Mouse (Mus musculus): ENCODE data around the gene Itgb3bp.
A peak's percentile ranks its signal among the peaks of the same experiment; 100 is the strongest.

Itgb3bp gene

DNA sequence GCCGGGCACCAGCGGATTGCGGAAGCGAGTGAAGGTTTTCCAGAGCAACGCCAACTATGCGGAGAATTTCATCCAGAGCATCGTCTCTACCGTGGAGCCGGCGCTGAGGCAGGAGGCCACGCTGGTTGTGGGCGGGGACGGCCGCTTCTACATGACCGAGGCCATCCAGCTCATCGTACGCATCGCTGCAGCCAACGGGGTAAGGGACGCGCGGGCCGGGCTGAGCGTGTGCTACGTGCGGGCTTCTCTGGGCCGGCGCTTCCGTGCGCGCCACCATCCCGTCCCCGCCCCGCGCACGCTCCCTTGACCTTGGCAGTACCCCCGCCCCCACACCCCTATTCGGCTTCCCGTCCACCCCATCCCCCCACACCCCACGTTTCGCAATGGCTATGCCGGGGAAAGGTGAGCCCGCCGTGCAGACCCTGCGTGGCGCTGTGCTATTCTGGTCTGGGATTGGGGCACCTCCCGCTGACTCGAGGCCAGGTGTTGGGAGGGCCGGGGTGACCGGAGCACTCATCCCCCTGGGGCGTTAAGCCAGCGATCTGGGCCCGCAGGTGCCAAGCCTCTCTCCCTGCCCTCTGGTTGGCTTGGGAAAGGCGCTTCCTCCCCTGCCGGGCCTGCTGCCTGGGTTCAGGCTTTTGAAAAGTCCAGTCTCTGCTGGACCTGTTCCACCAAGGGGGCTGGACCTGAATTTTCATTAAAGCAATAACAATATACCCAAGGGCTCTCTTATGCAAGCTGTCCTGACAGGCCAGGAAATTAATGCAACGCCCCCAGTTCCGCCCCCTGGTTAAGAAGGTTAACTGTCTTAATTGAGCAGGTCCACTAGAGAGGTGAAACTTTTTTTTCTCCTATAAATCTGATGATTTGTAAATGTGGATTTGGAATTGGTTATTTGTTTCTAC lies at the start of gene Itgb3bp:
Itgb3bp (minus strand) TSS at position 201 of the 905 bp plus-strand sequence.
- peak; percentile 83 for DNase-seq

- no peak for DNase-seq
These were observed 49.7 kb upstream of the Itgb3bp start for GRCm38 (mm10) chr4:99979326-99979725.

GRCm38 (mm10) chr4:99974375-99974774 lies 44.8 kb upstream of the Itgb3bp start:
- DNase-seq: no peak

DNA sequence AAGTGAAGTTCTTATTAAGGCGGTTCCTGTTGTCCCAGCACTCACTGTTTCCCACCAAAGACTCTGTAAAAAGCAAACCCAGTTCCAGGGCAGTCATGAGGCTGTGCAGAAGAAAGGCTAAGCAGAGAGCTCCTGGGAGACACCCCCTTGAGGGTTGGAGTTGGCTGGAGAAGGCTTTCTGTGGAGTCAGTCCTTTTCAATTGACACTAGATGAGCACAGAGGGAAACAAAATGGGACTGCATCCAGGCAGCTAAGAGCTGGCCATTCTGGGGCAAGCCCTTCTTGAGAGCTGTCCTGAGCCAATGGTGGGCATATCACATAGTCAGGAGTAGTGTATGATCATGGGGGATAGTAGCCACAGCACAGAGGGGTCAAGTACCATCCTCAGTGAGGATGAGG lies 44.3 kb upstream of the Itgb3bp start:
- no peak for DNase-seq

DNA sequence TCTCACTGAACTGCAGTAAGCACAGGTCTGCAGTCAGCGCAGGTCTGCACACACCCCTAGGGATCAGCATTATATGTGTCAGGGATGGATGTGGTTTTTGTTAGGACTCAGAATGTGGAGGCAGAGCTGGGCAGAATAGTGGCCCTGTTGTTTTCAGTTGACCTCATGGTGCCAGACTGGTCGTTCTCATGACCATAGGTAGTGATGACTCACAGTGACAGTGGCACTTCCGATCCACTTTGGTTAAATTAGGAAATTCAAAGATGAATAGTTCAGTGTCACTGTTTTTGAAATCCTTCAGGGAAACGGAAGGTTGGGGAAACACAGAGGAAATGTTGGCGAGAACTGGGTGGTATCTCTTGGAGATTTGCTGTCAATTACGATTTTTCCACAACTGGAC lies 43.3 kb upstream of the Itgb3bp start:
- no peak for DNase-seq

DNA sequence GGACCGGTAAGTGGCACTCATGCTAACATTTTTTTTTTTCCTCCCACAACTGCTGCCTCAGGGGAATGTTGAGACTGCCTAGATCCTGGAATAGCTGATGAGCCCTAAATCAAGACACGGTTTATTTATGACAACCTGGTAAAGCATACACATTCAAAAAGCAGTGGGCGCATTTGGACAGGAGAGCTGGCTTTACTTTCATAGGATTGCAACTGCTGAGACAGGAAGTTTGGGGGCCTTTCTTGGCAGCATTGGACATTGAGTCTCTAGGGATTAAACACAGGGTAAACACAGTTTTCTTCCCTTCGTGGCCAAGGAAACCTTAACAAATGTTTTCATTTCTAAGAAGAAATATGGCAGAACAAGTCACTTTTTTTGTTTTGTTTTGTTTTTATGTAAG lies 40.5 kb upstream of the Itgb3bp start:
- no peak for DNase-seq

DNA sequence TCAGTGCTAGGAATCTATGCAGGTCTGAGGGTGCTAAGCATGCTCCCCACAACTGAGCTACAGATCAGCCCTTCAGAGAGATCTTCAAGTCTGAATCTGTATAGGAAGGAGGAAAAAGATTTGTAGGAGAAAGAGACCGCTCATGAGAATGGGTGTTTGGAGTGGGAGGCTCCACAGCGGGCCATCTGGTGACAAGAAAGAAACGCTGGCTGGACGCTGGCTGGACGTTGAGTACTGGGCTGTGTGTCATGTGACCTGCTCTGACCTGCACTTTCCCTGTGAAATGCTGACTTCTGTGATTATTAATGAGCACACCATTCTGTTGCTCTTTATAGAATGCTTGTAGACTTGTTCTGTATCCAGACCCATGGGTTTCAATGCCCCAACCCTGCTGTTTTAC lies 39.7 kb upstream of the Itgb3bp start:
- DNase-seq: no peak

- DNase-seq: no peak
These were observed 36.9 kb upstream of the Itgb3bp start for GRCm38 (mm10) chr4:99966555-99966954.

DNA sequence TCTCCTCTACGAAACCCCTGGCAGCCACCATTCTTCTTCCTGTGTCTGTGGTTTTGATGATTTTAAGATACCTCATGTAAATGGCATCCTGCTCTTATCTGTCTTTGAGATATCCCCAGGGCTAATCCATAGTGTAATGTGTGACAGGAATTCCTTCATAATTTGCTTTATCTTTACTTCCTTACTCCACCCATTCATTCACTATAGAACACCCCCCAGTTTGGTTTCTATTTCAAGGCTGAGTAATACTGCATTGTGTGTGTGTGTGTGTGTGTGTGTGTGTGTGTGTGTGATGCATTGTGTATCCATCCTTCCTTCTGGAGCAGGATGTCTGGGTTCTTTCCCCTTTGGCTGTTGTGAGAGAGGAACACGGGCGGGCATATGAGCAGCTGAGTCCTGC lies 29.7 kb upstream of the Itgb3bp start:
- DNase-seq: no peak

GRCm38 (mm10) chr4:99958084-99958815 lies 28.6 kb upstream of the Itgb3bp start:
- DNase-seq: no peak

DNA sequence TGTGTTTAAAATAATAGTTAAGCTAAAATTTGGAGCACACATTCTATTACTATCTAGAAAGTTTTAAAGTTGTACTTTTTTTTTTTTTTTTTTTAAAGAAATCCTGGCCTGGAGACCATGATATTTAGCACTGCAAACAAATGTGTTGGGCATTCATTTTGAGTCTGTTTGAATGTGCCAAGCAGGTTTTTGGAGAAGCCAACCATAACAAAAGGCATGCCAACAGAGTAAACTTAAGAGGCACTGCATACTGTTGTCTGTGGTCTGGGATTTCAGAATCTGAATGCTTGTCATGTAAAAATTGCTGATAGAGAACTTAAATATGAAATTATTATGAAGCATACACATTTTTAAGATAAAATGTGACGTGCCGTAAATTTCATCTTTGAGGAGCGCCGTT lies 27.6 kb upstream of the Itgb3bp start:
- DNase-seq: no peak

DNA sequence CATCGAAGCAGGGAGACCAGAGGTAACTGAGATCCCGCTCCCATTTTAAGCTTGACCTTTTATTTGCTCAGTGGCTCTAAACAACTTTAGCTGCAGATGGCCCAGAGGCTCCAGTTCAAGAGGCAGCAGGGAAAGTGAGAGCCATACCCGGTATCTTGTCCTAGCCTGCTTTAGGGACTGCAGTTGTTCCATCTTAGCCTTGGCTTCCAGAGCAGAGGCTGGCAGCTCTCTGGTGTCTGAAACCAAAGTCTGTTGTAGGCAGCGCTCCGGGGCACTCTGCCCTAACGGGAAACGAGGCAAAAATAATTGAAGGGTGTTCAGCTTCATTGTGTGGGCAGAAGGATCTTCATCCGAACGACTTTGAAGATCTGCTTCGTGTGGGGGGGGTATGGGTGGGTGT lies 25.8 kb upstream of the Itgb3bp start:
- DNase-seq: no peak

DNA sequence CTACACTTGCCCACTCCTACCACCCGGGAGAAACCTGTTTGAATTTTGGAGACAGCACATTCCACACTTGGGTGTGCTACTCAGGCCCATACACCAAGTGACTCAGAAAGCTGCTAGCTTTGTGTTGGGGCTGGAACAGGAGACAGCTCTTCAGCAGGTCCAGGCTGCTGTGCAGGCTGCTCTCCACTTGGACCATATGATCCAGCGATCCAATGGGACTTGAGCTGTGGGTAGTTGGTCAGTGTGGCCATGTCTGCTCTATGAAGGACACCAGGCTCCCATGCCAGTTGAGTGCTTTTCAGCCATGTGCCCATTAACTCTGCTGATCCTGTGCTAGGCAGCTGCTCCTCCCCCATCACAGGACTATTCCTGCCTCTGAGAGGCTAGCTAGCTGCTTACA lies 24.3 kb upstream of the Itgb3bp start:
- no peak for DNase-seq

- no peak for DNase-seq
These were observed 18.3 kb upstream of the Itgb3bp start for GRCm38 (mm10) chr4:99947896-99948295.

GRCm38 (mm10) chr4:99947192-99947591 lies 17.6 kb upstream of the Itgb3bp start:
- DNase-seq: no peak

GRCm38 (mm10) chr4:99946516-99946915 lies 16.9 kb upstream of the Itgb3bp start:
- DNase-seq: no peak

DNA sequence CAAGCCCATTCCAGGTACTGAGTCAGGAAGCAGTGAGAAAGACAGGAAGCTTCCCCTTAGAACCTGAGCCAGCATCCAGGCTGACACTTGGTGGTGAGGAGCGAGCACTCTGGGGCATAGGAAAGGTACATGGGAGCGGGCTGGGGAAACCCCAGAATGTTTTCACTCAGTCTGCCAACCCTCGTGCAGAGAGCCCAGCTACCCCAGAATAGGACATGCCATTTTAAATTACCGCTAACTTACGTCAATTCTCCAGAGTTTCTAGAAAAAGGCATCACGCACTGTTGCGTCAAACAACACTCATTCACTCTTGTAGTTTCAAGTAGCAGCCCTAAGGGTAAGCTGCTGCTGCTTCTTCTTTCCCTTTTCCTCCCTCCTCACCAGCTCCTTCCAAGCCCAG lies 15.4 kb upstream of the Itgb3bp start:
- DNase-seq: no peak

DNA sequence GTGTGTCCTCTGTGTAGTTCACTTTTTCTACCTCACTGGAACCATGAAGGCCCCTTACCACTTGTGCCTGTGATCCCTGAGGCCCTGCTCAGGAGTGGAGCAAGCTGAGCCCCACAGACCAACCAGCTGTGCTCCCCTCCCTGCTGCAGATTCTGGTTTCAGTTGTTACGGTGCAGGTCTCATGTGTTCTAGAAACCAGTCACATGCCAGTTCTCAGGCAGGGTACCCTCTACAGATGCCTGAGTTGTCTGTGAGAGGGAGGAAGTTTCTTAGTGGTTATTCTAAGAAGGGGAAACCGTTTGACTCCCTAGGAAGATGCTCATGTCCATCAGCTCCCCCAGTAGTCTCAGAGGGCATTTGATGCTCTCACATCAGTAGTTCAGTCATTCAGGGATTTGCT lies 15.0 kb upstream of the Itgb3bp start:
- no peak for DNase-seq

DNA sequence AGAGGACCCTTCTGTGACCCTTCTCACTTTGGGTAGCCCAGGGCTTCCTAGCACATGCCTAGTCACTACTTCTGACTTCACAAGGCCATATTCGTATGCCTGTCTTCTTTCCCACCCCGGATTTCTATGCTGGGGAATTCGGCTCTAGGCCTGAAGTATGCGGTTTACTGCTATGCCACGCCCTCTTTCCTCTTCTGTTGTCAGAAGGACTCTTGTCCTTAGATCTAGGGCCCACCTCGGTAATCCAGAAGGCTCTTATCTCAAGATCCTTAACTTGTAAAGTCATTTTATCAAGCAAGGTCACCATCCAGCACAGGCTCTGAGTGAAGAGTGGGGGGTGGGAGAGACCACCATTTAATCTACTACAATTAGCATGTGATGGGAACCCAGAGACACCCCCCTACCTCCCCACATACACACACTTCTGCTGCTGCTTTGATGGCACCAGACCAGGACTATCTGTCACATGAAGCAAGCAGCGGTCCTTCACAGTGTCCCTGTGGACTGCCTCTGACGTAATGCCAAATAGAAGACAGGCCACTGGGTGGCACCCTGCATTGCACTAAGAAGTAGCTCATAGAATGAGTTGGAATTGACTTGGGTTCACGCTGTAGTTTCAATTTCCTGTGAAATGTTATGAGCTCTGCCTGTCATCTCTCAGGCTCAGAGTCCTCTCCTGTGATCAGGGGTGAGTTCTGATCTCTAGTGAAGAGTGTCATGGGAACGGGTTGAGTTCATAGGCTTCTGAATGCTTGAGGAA lies 12.2 kb upstream of the Itgb3bp start:
- DNase-seq: no peak

- DNase-seq: no peak
These were observed 10.3 kb upstream of the Itgb3bp start for GRCm38 (mm10) chr4:99939711-99940505.

DNA sequence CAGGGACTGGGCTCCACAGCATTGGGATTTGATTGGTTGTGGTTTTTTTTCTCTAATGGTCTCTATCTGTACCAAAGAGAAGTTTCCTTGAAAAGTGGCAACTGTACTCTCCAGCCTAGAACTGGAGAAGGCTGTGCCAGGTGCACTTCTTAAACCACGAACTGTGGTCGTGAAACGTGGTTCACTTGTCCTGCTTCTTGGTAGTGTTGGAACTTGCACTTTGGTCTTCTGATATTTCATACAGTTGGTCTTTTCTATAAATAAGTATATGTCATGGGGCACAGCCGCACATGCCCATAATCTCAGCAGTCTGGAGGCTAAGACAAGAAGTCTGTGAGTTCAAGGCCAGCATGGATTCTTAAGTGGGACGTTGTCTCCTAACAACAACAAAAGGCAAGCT lies 6.7 kb upstream of the Itgb3bp start:
- DNase-seq: no peak

DNA sequence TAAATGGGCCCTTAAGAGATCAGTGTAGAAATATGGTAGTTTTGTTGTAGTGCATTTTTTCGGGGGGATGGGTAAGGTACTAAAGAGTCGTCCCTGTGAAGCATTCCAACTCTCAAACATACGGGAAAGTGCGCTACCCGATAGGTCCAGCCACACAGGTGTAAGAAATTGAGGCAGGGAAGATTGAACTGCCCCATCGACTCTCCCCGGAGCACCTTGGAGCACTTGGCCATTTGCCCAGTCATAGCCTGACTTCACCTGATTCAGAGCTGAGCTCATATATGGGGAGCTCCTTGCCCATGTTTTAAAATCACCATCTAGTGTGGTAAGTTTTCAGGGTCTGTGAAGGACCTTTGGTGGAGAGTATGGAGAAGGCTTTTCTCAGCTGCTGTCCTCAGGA lies 5.2 kb upstream of the Itgb3bp start:
- DNase-seq: no peak

DNA sequence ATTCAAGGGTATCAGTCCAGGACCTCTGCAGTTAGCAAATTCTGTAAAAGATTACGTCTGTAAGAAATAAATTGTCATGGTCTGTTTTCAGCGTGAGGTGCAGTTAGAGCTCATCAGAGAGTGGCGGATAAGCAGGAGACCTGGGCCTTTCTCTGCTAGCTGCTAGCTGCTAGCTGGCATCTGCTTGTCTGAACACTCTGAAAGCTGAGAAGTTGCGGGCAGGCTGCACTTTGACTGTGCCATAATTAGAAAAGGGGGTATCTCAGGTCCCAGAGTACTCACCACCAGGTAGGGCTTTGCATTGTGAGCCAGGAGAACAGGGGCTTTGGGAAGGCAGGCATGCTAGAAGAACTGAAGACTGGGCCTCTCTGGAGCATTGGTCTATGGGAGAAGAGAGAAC lies 2.2 kb upstream of the Itgb3bp start:
- DNase-seq: no peak
